Mouse (Mus musculus): ENCODE data around the gene Sema3g. TPM values are rescaled to one million over a fixed set of nuclear protein-coding genes. Genes with fewer than 3 reads are reported as not detected.

Gene Sema3g
- total and polyA plus RNA-seq, 3 experiments: 0.04 to 0.25 TPM; not detected in 1

DNA sequence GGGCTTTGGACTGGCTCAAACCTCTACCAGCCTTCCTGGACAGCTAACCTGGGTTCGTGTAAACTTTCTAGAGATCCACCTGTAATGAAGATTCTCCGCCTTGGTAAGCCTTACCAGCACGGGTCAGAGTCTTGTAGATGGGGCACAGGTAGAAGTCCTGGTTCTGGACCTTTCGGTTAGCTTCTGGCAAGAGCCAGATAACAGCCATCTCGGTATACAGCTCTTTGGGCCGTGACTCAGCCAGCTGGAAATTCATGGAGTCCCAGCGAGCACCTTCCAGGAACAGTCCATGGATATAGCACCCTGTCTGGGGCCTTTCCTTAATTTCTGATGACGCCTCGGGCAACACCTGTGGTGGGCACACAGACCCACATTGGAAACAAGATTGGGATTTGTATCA lies 43.3 kb downstream of the Sema3g start:
- H3K36me3 ChIP-seq (ENCODE audit: control insufficient read depth in 1 of 2, insufficient read depth in 2 of 2, low read length in 2 of 2): peaks cover 0 to 20% of the 10 kb centered on the region in 2 experiments
- no peak for TF ChIP-seq UBTF (IDR thresholded peaks at IDR 0.05; ENCODE audit: borderline replicate concordance, insufficient read depth, low read depth, low read length)
- 0 out of 2 replicates have a peak, but pooled peaks have one; percentile 28 for TF ChIP-seq NELFE (IDR thresholded peaks at IDR 0.05; ENCODE audit: low read depth, low read length)
- TF ChIP-seq SIN3A (IDR thresholded peaks at IDR 0.05; ENCODE audit: low read length): no peak
- TF ChIP-seq EP300 (IDR thresholded peaks at IDR 0.05; ENCODE audit: low read depth in 1 of 2, low read length in 2 of 2): peak in 1 of 2 experiments; percentile 31; a peak in 1 of 4 replicates
- no peak for TF ChIP-seq MXI1 (IDR thresholded peaks at IDR 0.05; ENCODE audit: low read depth, low read length)
- 0 out of 2 replicates have a peak, but pooled peaks have one; percentile 19 for TF ChIP-seq TAL1 (IDR thresholded peaks at IDR 0.05; ENCODE audit: low read length)
- no peak for TF ChIP-seq JUND (IDR thresholded peaks at IDR 0.05; ENCODE audit: low read depth, low read length)
- H3K9me3 ChIP-seq (replicated peaks; ENCODE audit: insufficient read depth, low read length): no peaks in the 10 kb centered on the region
- H3K4me3 ChIP-seq (ENCODE audit: control insufficient read depth in 1 of 2, insufficient read depth in 1 of 2, low read depth in 2 of 2, low read length in 2 of 2): peak overlapping the region in 1 of 2 experiments; percentile 35; a peak in 2 of 4 replicates
- H3K4me1 ChIP-seq (ENCODE audit: control insufficient read depth in 1 of 2, insufficient read depth in 2 of 2, low read length in 2 of 2): peaks cover 12 to 25% of the 10 kb centered on the region in 2 experiments
- no peak for DNase-seq (ENCODE audit: low read depth, low spot score)
- H3K79me2 ChIP-seq (ENCODE audit: control insufficient read depth, insufficient read depth, low read length, poor library complexity): no peaks in the 10 kb centered on the region
- no peaks in the 10 kb centered on the region for H3K27me3 ChIP-seq (ENCODE audit: control insufficient read depth in 1 of 2, insufficient read depth in 2 of 2, low read length in 2 of 2)
- peak overlapping the region; percentile 98 for H3K27ac ChIP-seq (ENCODE audit: control insufficient read depth, low read depth, low read length)
- H3K9ac ChIP-seq (ENCODE audit: control insufficient read depth, low read depth, low read length, poor library complexity, severe bottlenecking): peak overlapping the region; percentile 58

DNA sequence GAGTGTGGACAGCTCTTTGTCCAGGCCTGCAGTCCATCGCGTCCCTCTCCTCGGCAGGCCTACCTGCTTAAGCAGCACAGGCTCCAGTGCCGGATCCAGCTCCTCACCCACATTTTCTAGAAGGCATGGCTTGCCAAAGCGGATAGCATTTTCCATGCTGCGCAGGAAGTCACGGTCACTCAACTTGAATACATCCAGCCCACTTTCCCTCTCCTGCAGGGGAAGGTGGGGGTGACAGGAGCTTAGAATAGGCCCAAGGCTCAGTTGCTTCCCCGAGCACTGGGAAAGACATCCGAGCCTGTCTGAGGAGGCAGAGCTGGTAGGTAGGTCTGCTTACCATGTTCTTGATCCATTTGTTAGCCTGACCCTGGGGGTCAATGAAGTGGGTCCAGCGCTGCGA lies 50.0 kb downstream of the Sema3g start:
- Histone ChIP-seq H3K27me3 (ENCODE audit: control insufficient read depth in 1 of 2, insufficient read depth in 2 of 2, low read length in 2 of 2) (no peaks in the 10 kb centered on the region), H3K36me3 (ENCODE audit: control insufficient read depth in 1 of 2, insufficient read depth in 2 of 2, low read length in 2 of 2) (no peaks in the 10 kb centered on the region), H3K4me1 (ENCODE audit: control insufficient read depth in 1 of 2, insufficient read depth in 2 of 2, low read length in 2 of 2) (no peaks in the 10 kb centered on the region), H3K9me3 (replicated peaks; ENCODE audit: insufficient read depth, low read length) (no peaks in the 10 kb centered on the region), H3K9ac (ENCODE audit: control insufficient read depth, low read depth, low read length, poor library complexity, severe bottlenecking) (no peak overlapping the region), H3K79me2 (ENCODE audit: control insufficient read depth, insufficient read depth, low read length, poor library complexity) (no peaks in the 10 kb centered on the region), H3K4me3 (ENCODE audit: control insufficient read depth in 1 of 2, insufficient read depth in 1 of 2, low read depth in 2 of 2, low read length in 2 of 2) (no peak overlapping the region), H3K27ac (ENCODE audit: control insufficient read depth, low read depth, low read length) (no peak overlapping the region)
- no peak for TF ChIP-seq ELF1 (IDR thresholded peaks at IDR 0.05; ENCODE audit: low read depth, low read length)
- TF ChIP-seq TBP (IDR thresholded peaks at IDR 0.05; ENCODE audit: low read depth, low read length): no peak
- no peak for TF ChIP-seq CHD2 (IDR thresholded peaks at IDR 0.05; ENCODE audit: low read length)
- no peak for DNase-seq (ENCODE audit: low read depth, low spot score)

GRCm38 (mm10) chr14:31268301-31269001 lies 50.8 kb downstream of the Sema3g start:
- Histone ChIP-seq H3K4me1 (ENCODE audit: control insufficient read depth in 1 of 2, insufficient read depth in 2 of 2, low read length in 2 of 2) (no peaks in the 10 kb centered on the region), H3K27ac (ENCODE audit: control insufficient read depth, low read depth, low read length) (no peak overlapping the region), H3K79me2 (ENCODE audit: control insufficient read depth, insufficient read depth, low read length, poor library complexity) (no peaks in the 10 kb centered on the region), H3K36me3 (ENCODE audit: control insufficient read depth in 1 of 2, insufficient read depth in 2 of 2, low read length in 2 of 2) (no peaks in the 10 kb centered on the region), H3K27me3 (ENCODE audit: control insufficient read depth in 1 of 2, insufficient read depth in 2 of 2, low read length in 2 of 2) (no peaks in the 10 kb centered on the region), H3K9ac (ENCODE audit: control insufficient read depth, low read depth, low read length, poor library complexity, severe bottlenecking) (no peak overlapping the region), H3K4me3 (ENCODE audit: control insufficient read depth in 1 of 2, insufficient read depth in 1 of 2, low read depth in 2 of 2, low read length in 2 of 2) (no peak overlapping the region), H3K9me3 (replicated peaks; ENCODE audit: insufficient read depth, low read length) (no peaks in the 10 kb centered on the region)
- no peak for TF ChIP-seq CHD2 (IDR thresholded peaks at IDR 0.05; ENCODE audit: low read length)
- no peak for TF ChIP-seq TBP (IDR thresholded peaks at IDR 0.05; ENCODE audit: low read depth, low read length)
- no peak for TF ChIP-seq NRF1 (IDR thresholded peaks at IDR 0.05; ENCODE audit: insufficient read depth, low read depth, low read length, poor library complexity, severe bottlenecking)
- no peak for TF ChIP-seq TCF12 (IDR thresholded peaks at IDR 0.05; ENCODE audit: low read depth, low read length)
- no peak for TF ChIP-seq RCOR1 (IDR thresholded peaks at IDR 0.05; ENCODE audit: low read depth, low read length)
- no peak for TF ChIP-seq UBTF (IDR thresholded peaks at IDR 0.05; ENCODE audit: borderline replicate concordance, insufficient read depth, low read depth, low read length)
- no peak for TF ChIP-seq E2F4 (IDR thresholded peaks at IDR 0.05; ENCODE audit: borderline replicate concordance, low read depth, low read length)
- TF ChIP-seq SMC3 (IDR thresholded peaks at IDR 0.05; ENCODE audit: low read depth, low read length): no peak
- no peak for TF ChIP-seq GABPA (IDR thresholded peaks at IDR 0.05; ENCODE audit: low read depth, low read length)
- TF ChIP-seq MXI1 (IDR thresholded peaks at IDR 0.05; ENCODE audit: low read depth, low read length): no peak
- no peak for TF ChIP-seq RAD21 (IDR thresholded peaks at IDR 0.05; ENCODE audit: low read depth, low read length)
- no peak for TF ChIP-seq ZKSCAN1 (IDR thresholded peaks at IDR 0.05; ENCODE audit: low read depth, low read length)
- no peak for TF ChIP-seq MAX (IDR thresholded peaks at IDR 0.05; ENCODE audit: low read length)
- no peak for TF ChIP-seq ETS1 (IDR thresholded peaks at IDR 0.05; ENCODE audit: low read depth, low read length)
- no peak for TF ChIP-seq MYB (IDR thresholded peaks at IDR 0.05; ENCODE audit: low read depth, low read length)
- no peak for DNase-seq (ENCODE audit: low read depth, low spot score)
